Mouse (Mus musculus): ENCODE measurements around the gene Tlr5.

The Tlr5 gene

GRCm38 (mm10) chr1:182954287-182955046 lies at the start of gene Tlr5:
Gene Tlr5, plus strand, starts transcription at chr1:182954788.
- Histone ChIP-seq H3K27me3 (ENCODE audit: insufficient read depth, low read length) (peaks cover 62% of the 10 kb centered on the region), H3K36me3 (ENCODE audit: insufficient read depth, low read length) (no peaks in the 10 kb centered on the region), H3K4me3 (replicated peaks; ENCODE audit: low read length) (peak within 1 kb of the TSS; percentile 65), H3K9me3 (ENCODE audit: low read length) (no peaks in the 10 kb centered on the region), H3K4me1 (replicated peaks; ENCODE audit: low read depth, low read length) (peaks cover 41% of the 10 kb centered on the region)
- no peak for TF ChIP-seq CTCF (conservative IDR thresholded peaks at IDR 0.05; ENCODE audit: low read length)
- no peak for TF ChIP-seq NANOG (IDR thresholded peaks at IDR 0.05; ENCODE audit: borderline replicate concordance, low read length)
- no peak for TF ChIP-seq POU5F1 (IDR thresholded peaks at IDR 0.05; ENCODE audit: borderline replicate concordance, low read length)

- Histone ChIP-seq H3K4me1 (replicated peaks; ENCODE audit: low read depth, low read length) (no peaks in the 10 kb centered on the region), H3K9me3 (ENCODE audit: low read length) (peaks cover 4% of the 10 kb centered on the region), H3K27me3 (ENCODE audit: insufficient read depth, low read length) (no peaks in the 10 kb centered on the region; the same call in 1 of the 2 replicates), H3K4me3 (replicated peaks; ENCODE audit: low read length) (no peak overlapping the region), H3K36me3 (ENCODE audit: insufficient read depth, low read length) (no peaks in the 10 kb centered on the region)
- TF ChIP-seq NANOG (IDR thresholded peaks at IDR 0.05; ENCODE audit: borderline replicate concordance, low read length) (no peak), POU5F1 (IDR thresholded peaks at IDR 0.05; ENCODE audit: borderline replicate concordance, low read length) (no peak), CTCF (conservative IDR thresholded peaks at IDR 0.05; ENCODE audit: low read length) (no peak)
Observed at GRCm38 (mm10) chr1:182905669-182906068, 48.9 kb upstream of the Tlr5 start.

- Histone ChIP-seq H3K27me3 (ENCODE audit: insufficient read depth, low read length) (no peaks in the 10 kb centered on the region; the same call in 1 of the 2 replicates), H3K9me3 (ENCODE audit: low read length) (peaks cover 19% of the 10 kb centered on the region), H3K4me1 (replicated peaks; ENCODE audit: low read depth, low read length) (no peaks in the 10 kb centered on the region), H3K4me3 (replicated peaks; ENCODE audit: low read length) (no peak overlapping the region), H3K36me3 (ENCODE audit: insufficient read depth, low read length) (no peaks in the 10 kb centered on the region)
- TF ChIP-seq CTCF (conservative IDR thresholded peaks at IDR 0.05; ENCODE audit: low read length), result no peak
- no peak for TF ChIP-seq NANOG (IDR thresholded peaks at IDR 0.05; ENCODE audit: borderline replicate concordance, low read length)
- no peak for TF ChIP-seq POU5F1 (IDR thresholded peaks at IDR 0.05; ENCODE audit: borderline replicate concordance, low read length)
Observed at GRCm38 (mm10) chr1:182908050-182909036, 46.2 kb upstream of the Tlr5 start.

GRCm38 (mm10) chr1:182909066-182909465 lies 45.5 kb upstream of the Tlr5 start:
- no peak for TF ChIP-seq POU5F1 (IDR thresholded peaks at IDR 0.05; ENCODE audit: borderline replicate concordance, low read length)
- TF ChIP-seq CTCF (conservative IDR thresholded peaks at IDR 0.05; ENCODE audit: low read length), result no peak
- no peak for TF ChIP-seq NANOG (IDR thresholded peaks at IDR 0.05; ENCODE audit: borderline replicate concordance, low read length)
- H3K4me3 ChIP-seq (replicated peaks; ENCODE audit: low read length), result no peak overlapping the region

GRCm38 (mm10) chr1:182909596-182909995 lies 45.0 kb upstream of the Tlr5 start:
- TF ChIP-seq CTCF (conservative IDR thresholded peaks at IDR 0.05; ENCODE audit: low read length) (no peak), POU5F1 (IDR thresholded peaks at IDR 0.05; ENCODE audit: borderline replicate concordance, low read length) (no peak), NANOG (IDR thresholded peaks at IDR 0.05; ENCODE audit: borderline replicate concordance, low read length) (no peak)
- no peaks in the 10 kb centered on the region for H3K4me1 ChIP-seq (replicated peaks; ENCODE audit: low read depth, low read length)
- no peak overlapping the region for H3K4me3 ChIP-seq (replicated peaks; ENCODE audit: low read length)
- peaks cover 19% of the 10 kb centered on the region for H3K9me3 ChIP-seq (ENCODE audit: low read length)
- H3K27me3 ChIP-seq (ENCODE audit: insufficient read depth, low read length), result no peaks in the 10 kb centered on the region; the same call in 1 of the 2 replicates
- H3K36me3 ChIP-seq (ENCODE audit: insufficient read depth, low read length), result no peaks in the 10 kb centered on the region

More at GRCm38 (mm10) chr1:182909066-182909465, 45.5 kb upstream of the Tlr5 start:
- Histone ChIP-seq H3K27me3 (ENCODE audit: insufficient read depth, low read length) (no peaks in the 10 kb centered on the region; the same call in 1 of the 2 replicates), H3K4me1 (replicated peaks; ENCODE audit: low read depth, low read length) (no peaks in the 10 kb centered on the region), H3K36me3 (ENCODE audit: insufficient read depth, low read length) (no peaks in the 10 kb centered on the region), H3K9me3 (ENCODE audit: low read length) (peaks cover 19% of the 10 kb centered on the region)

GRCm38 (mm10) chr1:182912591-182912990 lies 42.0 kb upstream of the Tlr5 start:
- TF ChIP-seq CTCF (conservative IDR thresholded peaks at IDR 0.05; ENCODE audit: low read length) (no peak), POU5F1 (IDR thresholded peaks at IDR 0.05; ENCODE audit: borderline replicate concordance, low read length) (no peak), NANOG (IDR thresholded peaks at IDR 0.05; ENCODE audit: borderline replicate concordance, low read length) (no peak)
- H3K27me3 ChIP-seq (ENCODE audit: insufficient read depth, low read length), result no peaks in the 10 kb centered on the region; the same call in 1 of the 2 replicates
- H3K36me3 ChIP-seq (ENCODE audit: insufficient read depth, low read length), result no peaks in the 10 kb centered on the region
- no peak overlapping the region for H3K4me3 ChIP-seq (replicated peaks; ENCODE audit: low read length)
- no peaks in the 10 kb centered on the region for H3K4me1 ChIP-seq (replicated peaks; ENCODE audit: low read depth, low read length)
- peaks cover 19% of the 10 kb centered on the region for H3K9me3 ChIP-seq (ENCODE audit: low read length)

- TF ChIP-seq CTCF (conservative IDR thresholded peaks at IDR 0.05; ENCODE audit: low read length) (no peak), POU5F1 (IDR thresholded peaks at IDR 0.05; ENCODE audit: borderline replicate concordance, low read length) (no peak), NANOG (IDR thresholded peaks at IDR 0.05; ENCODE audit: borderline replicate concordance, low read length) (no peak)
- no peaks in the 10 kb centered on the region for H3K36me3 ChIP-seq (ENCODE audit: insufficient read depth, low read length)
- H3K27me3 ChIP-seq (ENCODE audit: insufficient read depth, low read length), result no peaks in the 10 kb centered on the region
- no peaks in the 10 kb centered on the region for H3K4me1 ChIP-seq (replicated peaks; ENCODE audit: low read depth, low read length)
- no peak overlapping the region for H3K4me3 ChIP-seq (replicated peaks; ENCODE audit: low read length)
- peaks cover 19% of the 10 kb centered on the region for H3K9me3 ChIP-seq (ENCODE audit: low read length)
Observed at GRCm38 (mm10) chr1:182914121-182914908, 40.3 kb upstream of the Tlr5 start.
